Mouse (Mus musculus) forebrain, embryonic 13.5 days (tissue): ENCODE measurements at regions not wholly inside any gene's neighbourhood (a gene's known extent, or its start where the extent isn't known, plus 50 kb on each side); places are given as distances from the start of the nearest gene placed in this dataset.
"Not testable (repeated sequence)": the region's sequence is repeated elsewhere in the genome, so short reads cannot be mapped to it uniquely, and the experiment has no call there.

ENCODE experiments used
- ATAC-seq: fragments of 200-750 bp; cut with Nextera tagmentation; 2 replicates; pipeline ENCODE4 v1.8.0; 2017
- H3K27ac ChIP-seq: fragments of 300-500 bp; sonication (generic); 2 replicates; pipeline ENCODE4 v1.5.1; 2015; ENCODE audit warnings: inconsistent platforms, mild to moderate bottlenecking, moderate library complexity
- H3K27me3 ChIP-seq: fragments of 300-500 bp; sonication (generic); 2 replicates; pipeline ENCODE4 v1.6.1; 2015; ENCODE audit warnings: mild to moderate bottlenecking, inconsistent platforms
- H3K36me3 ChIP-seq: fragments of 300-500 bp; sonication (generic); 2 replicates; pipeline ENCODE4 v1.6.1; 2015; ENCODE audit warnings: mild to moderate bottlenecking, inconsistent platforms; ENCODE audit not compliant: poor library complexity, severe bottlenecking
- H3K4me1 ChIP-seq: fragments of 300-500 bp; sonication (generic); 2 replicates; pipeline ENCODE4 v1.6.1; 2015; ENCODE audit warnings: inconsistent platforms
- H3K4me2 ChIP-seq: fragments of 300-500 bp; sonication (generic); 2 replicates; pipeline ENCODE4 v1.6.1; 2015; ENCODE audit warnings: inconsistent platforms, mild to moderate bottlenecking, moderate library complexity
- H3K4me3 ChIP-seq: fragments of 300-500 bp; sonication (generic); 2 replicates; pipeline ENCODE4 v1.5.1; 2015; ENCODE audit warnings: mild to moderate bottlenecking, inconsistent platforms
- H3K9ac ChIP-seq: fragments of 300-500 bp; sonication (generic); 2 replicates; pipeline ENCODE4 v1.6.1; 2015; ENCODE audit warnings: mild to moderate bottlenecking, inconsistent platforms
- H3K9me3 ChIP-seq: fragments of 300-500 bp; sonication (generic); replicated peaks from 2 replicates; pipeline ENCODE4 v1.6.1; 2016; ENCODE audit warnings: inconsistent platforms
- WGBS: fragments of 180-500 bp; shearing (Covaris S2); methylation state at CpG from one replicate; pipeline ENCODE4 v1.1.7; 2015; 5-methylcytosine and 5-hydroxymethylcytosine counted together

DNA sequence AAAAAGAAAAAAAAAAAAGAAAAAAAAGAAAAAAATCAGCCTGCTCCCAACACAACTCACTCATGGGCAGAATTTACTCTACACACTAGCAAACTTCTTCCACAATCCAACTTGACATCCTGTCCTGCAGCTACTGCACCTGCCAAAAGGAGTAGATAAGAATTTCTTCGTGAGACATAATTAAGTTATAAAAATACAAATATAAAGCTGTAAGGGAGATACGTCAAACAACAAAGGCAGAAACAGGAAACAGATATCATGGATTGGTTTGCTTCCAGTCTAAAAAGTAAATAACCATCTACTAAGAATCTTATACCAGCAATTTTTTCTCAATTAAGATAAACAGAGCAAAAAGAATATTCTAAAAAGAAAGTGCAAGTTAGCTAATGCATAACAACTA is 390.3 kb downstream of the Pih1d3 start:
- Histone ChIP-seq H3K9me3 (no peaks in the 10 kb centered on the region), H3K27me3 (no peaks in the 10 kb centered on the region), H3K27ac (no peak overlapping the region), H3K4me1 (no peaks in the 10 kb centered on the region), H3K4me3 (no peak overlapping the region), H3K4me2 (no peak overlapping the region), H3K9ac (no peak overlapping the region), H3K36me3 (no peaks in the 10 kb centered on the region)
- WGBS, result 88% methylated on average over 2 of the region's 2 CpGs
- no peak for ATAC-seq

GRCm38 (mm10) chr1:31615219-31615618 is 392.6 kb downstream of the Pih1d3 start:
- H3K9ac ChIP-seq, H3K9me3 ChIP-seq, H3K4me1 ChIP-seq, H3K4me2 ChIP-seq, ATAC-seq, H3K27me3 ChIP-seq, H3K36me3 ChIP-seq, H3K27ac ChIP-seq, H3K4me3 ChIP-seq: not testable (repeated sequence)
- 90% methylated on average over 4 of the region's 9 CpGs for WGBS

- not testable (repeated sequence) for H3K27ac ChIP-seq, ATAC-seq, H3K4me2 ChIP-seq, H3K36me3 ChIP-seq, H3K4me1 ChIP-seq, H3K9me3 ChIP-seq, H3K27me3 ChIP-seq, H3K4me3 ChIP-seq, H3K9ac ChIP-seq
- WGBS, result 93% methylated on average over 15 of the region's 15 CpGs
Observed at GRCm38 (mm10) chr1:31616229-31616946, 393.8 kb downstream of the Pih1d3 start.

DNA sequence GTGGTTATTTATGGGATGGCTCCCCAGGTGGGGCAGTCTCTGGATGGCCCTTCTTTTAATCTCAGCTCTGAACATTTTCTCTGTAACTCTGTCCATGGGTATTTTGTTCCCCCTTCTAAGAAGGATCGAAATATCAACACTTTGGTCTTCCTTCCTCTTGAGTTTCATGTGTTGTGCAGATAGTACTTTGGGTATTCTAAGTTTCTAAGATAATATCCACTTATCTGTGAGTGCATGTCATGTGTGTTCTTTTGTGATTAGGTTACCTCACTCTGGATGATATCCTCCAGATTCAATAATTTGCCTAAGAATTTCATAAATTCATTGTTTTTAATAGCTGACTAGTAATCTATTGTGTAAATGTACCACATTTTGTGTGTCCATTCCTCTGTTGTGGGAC is 411.7 kb downstream of the Pih1d3 start:
- ATAC-seq, result no peak
- no peaks in the 10 kb centered on the region for H3K4me1 ChIP-seq
- H3K4me2 ChIP-seq, result no peak overlapping the region
- H3K4me3 ChIP-seq, result no peak overlapping the region
- 79% methylated on average over 1 of the region's 1 CpGs for WGBS
- no peak overlapping the region for H3K27ac ChIP-seq
- H3K36me3 ChIP-seq, result no peaks in the 10 kb centered on the region
- no peak overlapping the region for H3K9ac ChIP-seq
- H3K9me3 ChIP-seq, result no peaks in the 10 kb centered on the region
- no peaks in the 10 kb centered on the region for H3K27me3 ChIP-seq

DNA sequence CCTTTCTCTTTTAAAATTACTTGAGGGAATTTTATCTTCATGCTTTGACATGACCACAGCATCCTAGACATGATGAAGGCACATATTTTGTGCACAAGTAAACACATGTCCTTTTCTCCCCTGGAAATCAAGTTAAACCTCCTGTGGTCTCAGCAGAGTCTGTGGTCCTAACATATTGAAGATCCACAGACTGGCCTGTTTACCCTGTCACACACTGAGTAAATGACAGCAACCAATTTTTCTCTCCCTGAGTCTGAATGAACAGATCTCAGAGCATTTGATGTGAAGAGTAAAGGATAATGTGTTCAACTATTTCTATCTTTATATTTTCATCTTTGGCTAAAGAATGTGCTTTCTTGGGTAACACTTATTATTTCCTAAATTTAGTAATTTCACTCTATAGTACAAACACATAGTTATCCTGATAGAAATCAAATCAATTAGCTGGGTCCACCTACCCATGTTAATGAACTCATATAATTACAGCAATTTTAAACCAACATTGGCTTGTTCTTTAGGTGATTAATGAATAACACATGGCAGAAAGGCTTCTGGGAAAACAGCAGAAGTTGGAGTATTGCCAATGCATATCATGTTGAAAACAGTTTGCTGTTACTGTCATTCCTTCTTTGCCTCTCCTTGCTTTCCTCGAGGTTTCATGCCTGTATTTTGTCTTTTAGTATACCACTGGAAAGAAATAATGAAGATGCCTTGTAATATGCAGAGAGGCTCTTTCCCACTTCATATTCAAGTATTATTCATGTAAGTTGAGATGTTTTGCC is 414.1 kb downstream of the Pih1d3 start:
- H3K4me3 ChIP-seq, result no peak overlapping the region
- H3K9me3 ChIP-seq, result no peaks in the 10 kb centered on the region
- no peaks in the 10 kb centered on the region for H3K27me3 ChIP-seq
- H3K4me2 ChIP-seq, result no peak overlapping the region
- peak; percentile 73 for ATAC-seq
- H3K36me3 ChIP-seq, result no peaks in the 10 kb centered on the region
- 45% methylated on average over 1 of the region's 1 CpGs for WGBS
- H3K9ac ChIP-seq, result no peak overlapping the region
- no peaks in the 10 kb centered on the region for H3K4me1 ChIP-seq
- H3K27ac ChIP-seq, result no peak overlapping the region

- Histone ChIP-seq H3K4me2 (no peak overlapping the region), H3K36me3 (no peaks in the 10 kb centered on the region), H3K9me3 (no peaks in the 10 kb centered on the region), H3K9ac (no peak overlapping the region), H3K27me3 (no peaks in the 10 kb centered on the region), H3K4me3 (no peak overlapping the region), H3K27ac (no peak overlapping the region), H3K4me1 (no peaks in the 10 kb centered on the region)
- no peak for ATAC-seq
- 64% methylated on average over 1 of the region's 1 CpGs for WGBS
Observed at GRCm38 (mm10) chr1:31645116-31645515, 422.5 kb downstream of the Pih1d3 start.

GRCm38 (mm10) chr1:31678586-31678985 is 455.9 kb downstream of the Pih1d3 start:
- Histone ChIP-seq H3K9me3 (no peaks in the 10 kb centered on the region), H3K27ac (no peak overlapping the region), H3K4me1 (no peaks in the 10 kb centered on the region), H3K9ac (no peak overlapping the region), H3K4me2 (no peak overlapping the region), H3K4me3 (no peak overlapping the region), H3K36me3 (no peaks in the 10 kb centered on the region), H3K27me3 (no peaks in the 10 kb centered on the region)
- ATAC-seq, result no peak
